Mouse (Mus musculus) heart, adult 2 months (tissue): ENCODE data around the gene Btg1-ps2.

Experiments
- CTCF ChIP-seq: fragments of 200-600 bp; IDR thresholded peaks from 2 replicates; pipeline ENCODE4 v1.8.1; 2022; ENCODE audit warnings: antibody characterized with exemption, mild to moderate bottlenecking, moderate library complexity
- EP300 ChIP-seq: fragments of 200-500 bp; IDR thresholded peaks from 2 replicates; pipeline ENCODE4 v1.6.1; 2011; ENCODE audit warnings: low read depth, low read length, control low read depth; ENCODE audit not compliant: insufficient read depth
- POLR2A ChIP-seq: fragments of 200-500 bp; IDR thresholded peaks from 2 replicates; pipeline ENCODE4 v1.6.1; 2011; ENCODE audit warnings: mild to moderate bottlenecking, low read depth, low read length, control low read depth; ENCODE audit not compliant: insufficient read depth

GRCm38 (mm10) chrX:38033841-38034240, 9.1 kb downstream of the Btg1-ps2 start:
- TF ChIP-seq CTCF (no peak), POLR2A (no peak), EP300 (no peak)
